Mouse (Mus musculus) spleen, adult 2 months (tissue): ENCODE data around the gene Tmem82.

Source experiments
- CTCF ChIP-seq: fragments of 200-500 bp; IDR thresholded peaks from 2 replicates; pipeline ENCODE4 v1.5.1; 2011; ENCODE audit warnings: mild to moderate bottlenecking, inconsistent platforms; ENCODE audit not compliant: insufficient read depth, insufficient read length, insufficient replicate concordance; ENCODE audit errors: extremely low read depth
- POLR2A ChIP-seq: fragments of 200-500 bp; IDR thresholded peaks from 2 replicates; pipeline ENCODE4 v1.6.1; 2011; ENCODE audit warnings: low read depth, low read length, inconsistent platforms

DNA sequence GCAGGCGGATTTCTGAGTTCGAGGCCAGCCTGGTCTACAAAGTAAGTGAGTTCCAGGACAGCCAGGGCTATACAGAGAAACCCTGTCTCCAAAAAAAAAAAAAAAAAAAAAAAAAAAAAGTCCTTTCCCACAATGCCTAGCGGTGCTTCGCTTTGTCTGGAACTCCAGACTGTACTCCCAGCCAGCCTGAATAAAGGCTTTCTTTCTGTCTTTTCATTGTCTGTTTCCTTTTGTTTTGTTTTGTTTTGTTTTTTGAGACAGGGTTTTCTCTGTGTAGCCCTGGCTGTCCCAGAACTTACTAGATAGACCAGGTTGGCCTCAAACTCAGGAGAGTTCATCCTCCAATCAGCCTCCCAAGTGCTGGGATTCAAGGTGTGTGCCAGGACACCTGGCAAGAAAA lies 54.2 kb downstream of the Tmem82 start:
- TF ChIP-seq POLR2A (no peak), CTCF (no peak)
